Mouse (Mus musculus): ENCODE data around the gene Olfr1025-ps1. TPM values are rescaled to one million over a fixed set of nuclear protein-coding genes. Genes with fewer than 3 reads are reported as not detected.

Gene Olfr1025-ps1
- polyA plus RNA-seq (2014; fragmentation: Nextera tagmentation; extraction: Ambion mirVana), result not detected in 2 replicates

GRCm38 (mm10) chr2:85914893-85915292 is at the start of gene Olfr1025-ps1:
Olfr1025-ps1 (plus strand) TSS chr2:85915193.
- WGBS, result 61% methylated on average over 1 of the region's 1 CpGs
- Histone ChIP-seq H3K27ac (ENCODE audit: low read depth, low read length) (no peak within 1 kb of the TSS), H3K4me2 (replicated peaks; ENCODE audit: low read depth, low read length) (no peak within 1 kb of the TSS), H3K4me3 (ENCODE audit: low read depth, low read length) (no peak within 1 kb of the TSS), H3K9ac (ENCODE audit: low read depth, low read length) (no peak within 1 kb of the TSS), H3K4me1 (replicated peaks; ENCODE audit: control insufficient read depth, insufficient read depth, low read length) (no peaks in the 10 kb centered on the region), H3K9me3 (ENCODE audit: control insufficient read depth, low read length) (no peaks in the 10 kb centered on the region), H3K27me3 (ENCODE audit: control insufficient read depth, insufficient read depth, low read length) (no peaks in the 10 kb centered on the region), H3K36me3 (ENCODE audit: control insufficient read depth, insufficient read depth, low read length) (no peaks in the 10 kb centered on the region)
- no peak for DNase-seq (ENCODE audit: low spot score)
- ATAC-seq (ENCODE audit: low FRiP score), result no peak

GRCm38 (mm10) chr2:85868294-85868693 is 46.7 kb upstream of the Olfr1025-ps1 start, which contains the start of gene Olfr1022:
Olfr1022 (plus strand) TSS chr2:85868594.
- Histone ChIP-seq H3K27me3 (ENCODE audit: control insufficient read depth, insufficient read depth, low read length) (no peaks in the 10 kb centered on the region), H3K4me3 (ENCODE audit: low read depth, low read length) (no peak within 1 kb of the TSS), H3K36me3 (ENCODE audit: control insufficient read depth, insufficient read depth, low read length) (no peaks in the 10 kb centered on the region), H3K9me3 (ENCODE audit: control insufficient read depth, low read length) (no peaks in the 10 kb centered on the region), H3K27ac (ENCODE audit: low read depth, low read length) (no peak within 1 kb of the TSS), H3K4me2 (replicated peaks; ENCODE audit: low read depth, low read length) (no peak within 1 kb of the TSS), H3K9ac (ENCODE audit: low read depth, low read length) (no peak within 1 kb of the TSS), H3K4me1 (replicated peaks; ENCODE audit: control insufficient read depth, insufficient read depth, low read length) (no peaks in the 10 kb centered on the region)
- WGBS, result 48% methylated on average over 2 of the region's 2 CpGs
- no peak for DNase-seq (ENCODE audit: low spot score)
- ATAC-seq (ENCODE audit: low FRiP score), result no peak

GRCm38 (mm10) chr2:85885340-85885739 is 29.7 kb upstream of the Olfr1025-ps1 start, which contains the start of gene Olfr1023:
Olfr1023 (plus strand) TSS chr2:85885640.
- H3K36me3 ChIP-seq (ENCODE audit: control insufficient read depth, insufficient read depth, low read length), result no peaks in the 10 kb centered on the region
- H3K27ac ChIP-seq (ENCODE audit: low read depth, low read length), result no peak within 1 kb of the TSS
- no peak within 1 kb of the TSS for H3K4me3 ChIP-seq (ENCODE audit: low read depth, low read length)
- no peak within 1 kb of the TSS for H3K9ac ChIP-seq (ENCODE audit: low read depth, low read length)
- H3K27me3 ChIP-seq (ENCODE audit: control insufficient read depth, insufficient read depth, low read length), result no peaks in the 10 kb centered on the region
- WGBS, result 83% methylated on average over 2 of the region's 2 CpGs
- ATAC-seq (ENCODE audit: low FRiP score) (no peak), DNase-seq (ENCODE audit: low spot score) (no peak)
- H3K4me2 ChIP-seq (replicated peaks; ENCODE audit: low read depth, low read length), result no peak within 1 kb of the TSS
- no peaks in the 10 kb centered on the region for H3K9me3 ChIP-seq (ENCODE audit: control insufficient read depth, low read length)
- no peaks in the 10 kb centered on the region for H3K4me1 ChIP-seq (replicated peaks; ENCODE audit: control insufficient read depth, insufficient read depth, low read length)

- H3K27ac ChIP-seq (ENCODE audit: low read depth, low read length), result no peak within 1 kb of the TSS
- no peaks in the 10 kb centered on the region for H3K4me1 ChIP-seq (replicated peaks; ENCODE audit: control insufficient read depth, insufficient read depth, low read length)
- H3K4me2 ChIP-seq (replicated peaks; ENCODE audit: low read depth, low read length), result no peak within 1 kb of the TSS
- ATAC-seq (ENCODE audit: low FRiP score) (no peak), DNase-seq (ENCODE audit: low spot score) (no peak)
- no peak within 1 kb of the TSS for H3K4me3 ChIP-seq (ENCODE audit: low read depth, low read length)
- H3K9me3 ChIP-seq (ENCODE audit: control insufficient read depth, low read length), result no peaks in the 10 kb centered on the region
- H3K9ac ChIP-seq (ENCODE audit: low read depth, low read length), result no peak within 1 kb of the TSS
- no peaks in the 10 kb centered on the region for H3K27me3 ChIP-seq (ENCODE audit: control insufficient read depth, insufficient read depth, low read length)
- WGBS, result 90% methylated on average over 3 of the region's 3 CpGs
- no peaks in the 10 kb centered on the region for H3K36me3 ChIP-seq (ENCODE audit: control insufficient read depth, insufficient read depth, low read length)
Measured at GRCm38 (mm10) chr2:85904952-85905351, 10.0 kb upstream of the Olfr1025-ps1 start, which contains the start of gene Olfr1024. Olfr1024 (minus strand) TSS chr2:85905052.

- Histone ChIP-seq H3K27me3 (ENCODE audit: control insufficient read depth, insufficient read depth, low read length) (no peaks in the 10 kb centered on the region), H3K36me3 (ENCODE audit: control insufficient read depth, insufficient read depth, low read length) (no peaks in the 10 kb centered on the region), H3K4me1 (replicated peaks; ENCODE audit: control insufficient read depth, insufficient read depth, low read length) (no peaks in the 10 kb centered on the region), H3K9me3 (ENCODE audit: control insufficient read depth, low read length) (no peaks in the 10 kb centered on the region), H3K4me2 (replicated peaks; ENCODE audit: low read depth, low read length) (no peak overlapping the region), H3K4me3 (ENCODE audit: low read depth, low read length) (no peak overlapping the region), H3K9ac (ENCODE audit: low read depth, low read length) (no peak overlapping the region), H3K27ac (ENCODE audit: low read depth, low read length) (no peak overlapping the region)
- ATAC-seq (ENCODE audit: low FRiP score), result no peak
- no peak for DNase-seq (ENCODE audit: low spot score)
Measured at GRCm38 (mm10) chr2:85913197-85913596, 1.8 kb upstream of the Olfr1025-ps1 start.

- no peaks in the 10 kb centered on the region for H3K27me3 ChIP-seq (ENCODE audit: control insufficient read depth, insufficient read depth, low read length)
- H3K4me3 ChIP-seq (ENCODE audit: low read depth, low read length), result no peak within 1 kb of the TSS
- H3K27ac ChIP-seq (ENCODE audit: low read depth, low read length), result no peak within 1 kb of the TSS
- WGBS, result 94% methylated on average over 3 of the region's 3 CpGs
- no peak within 1 kb of the TSS for H3K4me2 ChIP-seq (replicated peaks; ENCODE audit: low read depth, low read length)
- H3K9ac ChIP-seq (ENCODE audit: low read depth, low read length), result no peak within 1 kb of the TSS
- H3K9me3 ChIP-seq (ENCODE audit: control insufficient read depth, low read length), result no peaks in the 10 kb centered on the region
- no peaks in the 10 kb centered on the region for H3K36me3 ChIP-seq (ENCODE audit: control insufficient read depth, insufficient read depth, low read length)
- DNase-seq (ENCODE audit: low spot score) (no peak), ATAC-seq (ENCODE audit: low FRiP score) (no peak)
- H3K4me1 ChIP-seq (replicated peaks; ENCODE audit: control insufficient read depth, insufficient read depth, low read length), result no peaks in the 10 kb centered on the region
Measured at GRCm38 (mm10) chr2:85921258-85921657, 6.3 kb downstream of the Olfr1025-ps1 start, which contains the start of gene Olfr1026. Olfr1026 (plus strand) TSS chr2:85921558.

GRCm38 (mm10) chr2:85950137-85950536 is 35.1 kb downstream of the Olfr1025-ps1 start, which contains the start of gene Olfr1028:
Olfr1028 (plus strand) TSS chr2:85950437.
- 85% methylated on average over 1 of the region's 1 CpGs for WGBS
- no peak within 1 kb of the TSS for H3K9ac ChIP-seq (ENCODE audit: low read depth, low read length)
- DNase-seq (ENCODE audit: low spot score) (no peak), ATAC-seq (ENCODE audit: low FRiP score) (no peak)
- H3K27me3 ChIP-seq (ENCODE audit: control insufficient read depth, insufficient read depth, low read length), result no peaks in the 10 kb centered on the region
- H3K36me3 ChIP-seq (ENCODE audit: control insufficient read depth, insufficient read depth, low read length), result no peaks in the 10 kb centered on the region
- no peak within 1 kb of the TSS for H3K4me3 ChIP-seq (ENCODE audit: low read depth, low read length)
- H3K9me3 ChIP-seq (ENCODE audit: control insufficient read depth, low read length), result no peaks in the 10 kb centered on the region
- H3K27ac ChIP-seq (ENCODE audit: low read depth, low read length), result no peak within 1 kb of the TSS
- no peaks in the 10 kb centered on the region for H3K4me1 ChIP-seq (replicated peaks; ENCODE audit: control insufficient read depth, insufficient read depth, low read length)
- no peak within 1 kb of the TSS for H3K4me2 ChIP-seq (replicated peaks; ENCODE audit: low read depth, low read length)

Other genes with a start within 250 kb of the Olfr1025-ps1 start
- gene Olfr1006, start 236.4 kb upstream of the Olfr1025-ps1 start, polyA plus RNA-seq (2014; fragmentation: Nextera tagmentation; extraction: Ambion mirVana), result not detected in 2 replicates
- gene Olfr1008, start 225.8 kb upstream of the Olfr1025-ps1 start, polyA plus RNA-seq (2014; fragmentation: Nextera tagmentation; extraction: Ambion mirVana), result not detected in 2 replicates
- gene Olfr1009, start 199.8 kb upstream of the Olfr1025-ps1 start, polyA plus RNA-seq (2014; fragmentation: Nextera tagmentation; extraction: Ambion mirVana), result not detected in 2 replicates
- not detected in 2 replicates for gene Olfr1012, start 152.4 kb upstream of the Olfr1025-ps1 start, polyA plus RNA-seq (2014; fragmentation: Nextera tagmentation; extraction: Ambion mirVana)
- gene Olfr1013, start 148.1 kb upstream of the Olfr1025-ps1 start, polyA plus RNA-seq (2014; fragmentation: Nextera tagmentation; extraction: Ambion mirVana), result not detected in 2 replicates
- gene Olfr1014, start 142.5 kb upstream of the Olfr1025-ps1 start, polyA plus RNA-seq (2014; fragmentation: Nextera tagmentation; extraction: Ambion mirVana), result not detected in 2 replicates
- gene Olfr1015, start 133.2 kb upstream of the Olfr1025-ps1 start, polyA plus RNA-seq (2014; fragmentation: Nextera tagmentation; extraction: Ambion mirVana), result not detected in 2 replicates
- not detected in 2 replicates for gene Olfr1016, start 112.6 kb upstream of the Olfr1025-ps1 start, polyA plus RNA-seq (2014; fragmentation: Nextera tagmentation; extraction: Ambion mirVana)
- not detected in 2 replicates for gene Olfr1018, start 96.7 kb upstream of the Olfr1025-ps1 start, polyA plus RNA-seq (2014; fragmentation: Nextera tagmentation; extraction: Ambion mirVana)
- gene Olfr1019, start 69.7 kb upstream of the Olfr1025-ps1 start, polyA plus RNA-seq (2014; fragmentation: Nextera tagmentation; extraction: Ambion mirVana), result not detected in 2 replicates
- not detected in 2 replicates for gene Olfr1020, start 68.2 kb upstream of the Olfr1025-ps1 start, polyA plus RNA-seq (2014; fragmentation: Nextera tagmentation; extraction: Ambion mirVana)
- gene Olfr1022, start 46.6 kb upstream of the Olfr1025-ps1 start, polyA plus RNA-seq (2014; fragmentation: Nextera tagmentation; extraction: Ambion mirVana), result not detected in 2 replicates
- gene Olfr1023, start 29.6 kb upstream of the Olfr1025-ps1 start, polyA plus RNA-seq (2014; fragmentation: Nextera tagmentation; extraction: Ambion mirVana), result not detected in 2 replicates
- not detected in 2 replicates for gene Olfr1024, start 10.1 kb upstream of the Olfr1025-ps1 start, polyA plus RNA-seq (2014; fragmentation: Nextera tagmentation; extraction: Ambion mirVana)
- not detected in 2 replicates for gene Olfr1026, start 6.4 kb downstream of the Olfr1025-ps1 start, polyA plus RNA-seq (2014; fragmentation: Nextera tagmentation; extraction: Ambion mirVana)
- not detected in 2 replicates for gene Olfr1028, start 35.2 kb downstream of the Olfr1025-ps1 start, polyA plus RNA-seq (2014; fragmentation: Nextera tagmentation; extraction: Ambion mirVana)
- gene Olfr1029, start 58.7 kb downstream of the Olfr1025-ps1 start, polyA plus RNA-seq (2014; fragmentation: Nextera tagmentation; extraction: Ambion mirVana), result not detected in 2 replicates
- gene Olfr1030, start 64.1 kb downstream of the Olfr1025-ps1 start, polyA plus RNA-seq (2014; fragmentation: Nextera tagmentation; extraction: Ambion mirVana), result not detected in 2 replicates
- not detected in 2 replicates for gene Olfr1031, start 75.1 kb downstream of the Olfr1025-ps1 start, polyA plus RNA-seq (2014; fragmentation: Nextera tagmentation; extraction: Ambion mirVana)
- not detected in 2 replicates for gene Olfr1032, start 90.3 kb downstream of the Olfr1025-ps1 start, polyA plus RNA-seq (2014; fragmentation: Nextera tagmentation; extraction: Ambion mirVana)
- not detected in 2 replicates for gene Olfr1033, start 105.4 kb downstream of the Olfr1025-ps1 start, polyA plus RNA-seq (2014; fragmentation: Nextera tagmentation; extraction: Ambion mirVana)
- gene Olfr1034, start 130.7 kb downstream of the Olfr1025-ps1 start, polyA plus RNA-seq (2014; fragmentation: Nextera tagmentation; extraction: Ambion mirVana), result not detected in 2 replicates
- not detected in 2 replicates for gene Olfr1036, start 158.8 kb downstream of the Olfr1025-ps1 start, polyA plus RNA-seq (2014; fragmentation: Nextera tagmentation; extraction: Ambion mirVana)
- gene Olfr1037, start 172.2 kb downstream of the Olfr1025-ps1 start, polyA plus RNA-seq (2014; fragmentation: Nextera tagmentation; extraction: Ambion mirVana), result not detected in 2 replicates
- not detected in 2 replicates for gene Olfr1039, start 220.7 kb downstream of the Olfr1025-ps1 start, polyA plus RNA-seq (2014; fragmentation: Nextera tagmentation; extraction: Ambion mirVana)
- gene Olfr1040, start 231.5 kb downstream of the Olfr1025-ps1 start, polyA plus RNA-seq (2014; fragmentation: Nextera tagmentation; extraction: Ambion mirVana), result not detected in 2 replicates
- not detected in 2 replicates for gene Olfr1042, start 246.6 kb downstream of the Olfr1025-ps1 start, polyA plus RNA-seq (2014; fragmentation: Nextera tagmentation; extraction: Ambion mirVana)